Mouse (Mus musculus): ENCODE measurements around the gene Adarb1. TPM values are rescaled to one million over a fixed set of nuclear protein-coding genes. Genes with fewer than 3 reads are reported as not detected.

Adarb1 gene
- polyA plus RNA-seq, 1 experiment: 4.5 TPM

GRCm38 (mm10) chr10:77409154-77409553 is 8.9 kb downstream of the Adarb1 start:
- H3ac ChIP-seq (ENCODE audit: control insufficient read depth, insufficient read length): no peak overlapping the region
- H3K27me3 ChIP-seq (ENCODE audit: control insufficient read depth, insufficient read depth, insufficient read length): no peaks in the 10 kb centered on the region
- no peaks in the 10 kb centered on the region for H3K79me2 ChIP-seq (ENCODE audit: control insufficient read depth, insufficient read depth)
- TF ChIP-seq SRF (IDR thresholded peaks at IDR 0.05; ENCODE audit: control insufficient read depth, insufficient read length, low read depth) (no peak), MYOD1 (IDR thresholded peaks at IDR 0.05; ENCODE audit: control insufficient read depth in 1 of 3, insufficient read length in 2 of 3, low read depth in 2 of 3) (no peak)
- H3K36me3 ChIP-seq (ENCODE audit: control insufficient read depth, insufficient read depth): peaks cover 4% of the 10 kb centered on the region
- no peak overlapping the region for H3K4me3 ChIP-seq
- H3K4me2 ChIP-seq (ENCODE audit: low read depth): no peak overlapping the region

DNA sequence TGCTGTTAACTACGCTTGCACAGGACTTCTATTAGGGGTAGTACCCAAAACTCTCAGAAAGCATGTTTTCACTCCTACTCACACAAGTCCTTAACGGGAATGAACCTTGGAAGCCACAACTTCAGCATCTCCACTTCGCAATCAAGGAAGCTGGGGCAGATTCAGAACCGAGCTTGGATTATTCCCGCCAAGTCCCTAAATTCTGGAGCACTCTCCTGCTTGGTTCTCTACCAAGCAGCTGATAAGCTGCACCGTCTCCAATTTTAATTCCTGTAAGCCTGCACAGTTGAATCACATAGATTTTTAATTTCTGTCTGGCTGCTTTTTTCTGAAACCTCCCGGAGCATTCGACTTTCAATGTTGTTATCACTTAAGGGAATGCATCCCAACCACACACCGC is 9.8 kb downstream of the Adarb1 start:
- H3K4me3 ChIP-seq: no peak overlapping the region
- H3ac ChIP-seq (ENCODE audit: control insufficient read depth, insufficient read length): no peak overlapping the region
- H3K36me3 ChIP-seq (ENCODE audit: control insufficient read depth, insufficient read depth): peaks cover 4% of the 10 kb centered on the region
- H3K79me2 ChIP-seq (ENCODE audit: control insufficient read depth, insufficient read depth): no peaks in the 10 kb centered on the region
- no peaks in the 10 kb centered on the region for H3K27me3 ChIP-seq (ENCODE audit: control insufficient read depth, insufficient read depth, insufficient read length)
- no peak overlapping the region for H3K4me2 ChIP-seq (ENCODE audit: low read depth)
- no peak for TF ChIP-seq TCF3 (IDR thresholded peaks at IDR 0.05; ENCODE audit: insufficient read length, low read depth)
- TF ChIP-seq MYOD1 (IDR thresholded peaks at IDR 0.05; ENCODE audit: control insufficient read depth in 1 of 3, insufficient read length in 2 of 3, low read depth in 2 of 3): no peak
- no peak for TF ChIP-seq USF1 (IDR thresholded peaks at IDR 0.05; ENCODE audit: low read depth)

DNA sequence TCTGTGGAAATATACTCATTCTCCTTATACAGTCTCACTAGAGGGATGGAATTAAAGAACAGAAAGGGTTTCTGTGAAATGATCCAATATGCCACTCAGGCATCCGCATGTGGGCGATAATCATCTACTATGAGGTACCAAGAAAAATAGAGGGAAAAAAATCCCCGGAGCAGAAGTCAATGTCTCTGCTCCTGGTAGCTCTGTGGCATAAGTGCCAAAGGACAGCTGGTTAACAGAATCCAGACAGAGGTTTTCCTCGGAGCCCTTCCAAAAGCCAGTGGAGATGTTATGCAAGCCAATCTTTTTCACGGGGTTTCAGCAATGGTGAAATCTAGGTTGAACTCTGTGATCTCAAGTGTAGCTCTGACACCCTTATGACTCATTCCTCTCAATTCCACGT is 11.6 kb downstream of the Adarb1 start:
- Histone ChIP-seq H3K4me2 (ENCODE audit: low read depth) (peak overlapping the region; percentile 49), H3ac (ENCODE audit: control insufficient read depth, insufficient read length) (no peak overlapping the region), H3K27me3 (ENCODE audit: control insufficient read depth, insufficient read depth, insufficient read length) (no peaks in the 10 kb centered on the region), H3K36me3 (ENCODE audit: control insufficient read depth, insufficient read depth) (peaks cover 4% of the 10 kb centered on the region), H3K4me3 (no peak overlapping the region), H3K79me2 (ENCODE audit: control insufficient read depth, insufficient read depth) (peaks cover 6% of the 10 kb centered on the region)
- peak; percentile 74 for TF ChIP-seq CEBPB (IDR thresholded peaks at IDR 0.05; ENCODE audit: insufficient read depth, poor library complexity, severe bottlenecking)
- no peak for TF ChIP-seq E2F4 (IDR thresholded peaks at IDR 0.05; ENCODE audit: insufficient read depth)
- TF ChIP-seq REST (IDR thresholded peaks at IDR 0.05; ENCODE audit: insufficient read depth, insufficient read length): no peak

GRCm38 (mm10) chr10:77402463-77402862 is 15.6 kb downstream of the Adarb1 start:
- TF ChIP-seq MYOG (IDR thresholded peaks at IDR 0.05; ENCODE audit: control insufficient read depth in 1 of 3, insufficient read depth in 1 of 3, insufficient read length in 2 of 3, low read depth in 2 of 3) (no peak), REST (IDR thresholded peaks at IDR 0.05; ENCODE audit: insufficient read depth, insufficient read length) (no peak), POLR2A (IDR thresholded peaks at IDR 0.05; ENCODE audit: insufficient read length, low read depth) (no peak)
- Histone ChIP-seq H3K36me3 (ENCODE audit: control insufficient read depth, insufficient read depth) (peaks cover 4% of the 10 kb centered on the region), H3K79me2 (ENCODE audit: control insufficient read depth, insufficient read depth) (peaks cover 9% of the 10 kb centered on the region), H3K27me3 (ENCODE audit: control insufficient read depth, insufficient read depth, insufficient read length) (no peaks in the 10 kb centered on the region), H3K4me2 (ENCODE audit: low read depth) (no peak overlapping the region), H3K4me3 (no peak overlapping the region), H3ac (ENCODE audit: control insufficient read depth, insufficient read length) (no peak overlapping the region)

DNA sequence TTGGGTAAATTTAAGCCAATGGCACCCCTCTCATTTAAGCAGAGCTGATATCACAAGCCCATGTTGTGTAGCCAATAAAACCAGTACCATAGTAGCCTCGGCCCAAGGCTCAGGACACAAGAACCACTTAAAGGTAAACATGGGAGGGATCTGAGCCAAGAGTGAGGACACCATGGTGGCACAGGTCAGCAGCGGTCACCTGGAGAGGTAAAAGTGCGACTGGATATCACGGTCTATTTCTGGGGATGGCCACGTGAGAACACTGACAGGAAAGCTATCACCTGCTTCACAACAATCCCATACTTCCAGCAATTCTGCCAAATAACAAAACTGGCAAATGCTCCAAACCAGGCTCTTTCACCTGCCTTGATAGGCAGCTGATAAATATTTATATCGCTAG is 17.0 kb downstream of the Adarb1 start:
- Histone ChIP-seq H3K36me3 (ENCODE audit: control insufficient read depth, insufficient read depth) (peaks cover 4% of the 10 kb centered on the region), H3ac (ENCODE audit: control insufficient read depth, insufficient read length) (no peak overlapping the region), H3K4me3 (no peak overlapping the region), H3K79me2 (ENCODE audit: control insufficient read depth, insufficient read depth) (peaks cover 9% of the 10 kb centered on the region), H3K4me2 (ENCODE audit: low read depth) (no peak overlapping the region), H3K27me3 (ENCODE audit: control insufficient read depth, insufficient read depth, insufficient read length) (no peaks in the 10 kb centered on the region)
- no peak for TF ChIP-seq MYOG (IDR thresholded peaks at IDR 0.05; ENCODE audit: control insufficient read depth in 1 of 3, insufficient read depth in 1 of 3, insufficient read length in 2 of 3, low read depth in 2 of 3)
- TF ChIP-seq REST (IDR thresholded peaks at IDR 0.05; ENCODE audit: insufficient read depth, insufficient read length): no peak
- TF ChIP-seq E2F4 (IDR thresholded peaks at IDR 0.05; ENCODE audit: insufficient read depth): no peak
- no peak for TF ChIP-seq USF1 (IDR thresholded peaks at IDR 0.05; ENCODE audit: low read depth)
- no peak for TF ChIP-seq POLR2A (IDR thresholded peaks at IDR 0.05; ENCODE audit: insufficient read length, low read depth)

DNA sequence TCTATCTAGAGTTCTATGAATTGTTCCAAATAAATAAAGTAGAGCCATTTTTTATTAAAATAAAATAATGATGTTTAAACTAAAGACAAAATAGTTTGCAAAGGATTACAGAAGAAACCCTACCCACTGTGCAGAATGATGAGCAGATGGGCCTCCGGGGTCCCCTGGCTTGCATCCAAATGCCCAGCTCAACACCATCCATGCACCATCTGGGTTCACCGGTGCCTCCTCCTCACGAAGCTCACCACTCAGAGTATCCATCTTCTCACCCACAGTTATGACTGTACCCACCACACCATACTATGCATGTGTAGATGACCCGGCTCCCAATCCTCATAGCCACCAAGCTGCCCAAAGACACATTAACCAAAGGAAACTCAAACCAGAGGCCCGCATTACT is 18.1 kb downstream of the Adarb1 start:
- Histone ChIP-seq H3K79me2 (ENCODE audit: control insufficient read depth, insufficient read depth) (peaks cover 9% of the 10 kb centered on the region), H3ac (ENCODE audit: control insufficient read depth, insufficient read length) (no peak overlapping the region), H3K4me2 (ENCODE audit: low read depth) (no peak overlapping the region), H3K4me3 (no peak overlapping the region), H3K27me3 (ENCODE audit: control insufficient read depth, insufficient read depth, insufficient read length) (no peaks in the 10 kb centered on the region), H3K36me3 (ENCODE audit: control insufficient read depth, insufficient read depth) (peaks cover 1% of the 10 kb centered on the region)
- no peak for TF ChIP-seq USF1 (IDR thresholded peaks at IDR 0.05; ENCODE audit: low read depth)
- TF ChIP-seq MYOG (IDR thresholded peaks at IDR 0.05; ENCODE audit: control insufficient read depth in 1 of 3, insufficient read depth in 1 of 3, insufficient read length in 2 of 3, low read depth in 2 of 3): no peak
- no peak for TF ChIP-seq CEBPB (IDR thresholded peaks at IDR 0.05; ENCODE audit: insufficient read depth, poor library complexity, severe bottlenecking)
- TF ChIP-seq POLR2AphosphoS2 (IDR thresholded peaks at IDR 0.05; ENCODE audit: insufficient read length, low read depth): no peak
- no peak for TF ChIP-seq MYOD1 (IDR thresholded peaks at IDR 0.05; ENCODE audit: control insufficient read depth in 1 of 3, insufficient read length in 2 of 3, low read depth in 2 of 3)
- TF ChIP-seq SRF (IDR thresholded peaks at IDR 0.05; ENCODE audit: control insufficient read depth, insufficient read length, low read depth): no peak
- no peak for TF ChIP-seq TCF3 (IDR thresholded peaks at IDR 0.05; ENCODE audit: insufficient read length, low read depth)

Data from myocyte (in vitro differentiated cells).